Mouse (Mus musculus): ENCODE measurements around the gene Trpc4ap.

The Trpc4ap gene

GRCm38 (mm10) chr2:155694564-155694963 is 2.4 kb upstream of the Trpc4ap start:
- no peak for DNase-seq (ENCODE audit: low read depth, low spot score)

- DNase-seq (ENCODE audit: low read depth, low spot score), result no peak
Observed at GRCm38 (mm10) chr2:155693136-155693535, 952 bp upstream of the Trpc4ap start.

GRCm38 (mm10) chr2:155691336-155691722 is 855 bp downstream of the Trpc4ap start:
- no peak for DNase-seq (ENCODE audit: low read depth, low spot score)

- DNase-seq (ENCODE audit: low read depth, low spot score), result no peak
Observed at GRCm38 (mm10) chr2:155689211-155689610, 3.0 kb downstream of the Trpc4ap start.

GRCm38 (mm10) chr2:155687746-155688145 is 4.4 kb downstream of the Trpc4ap start:
- no peak for DNase-seq (ENCODE audit: low read depth, low spot score)

- no peak for DNase-seq (ENCODE audit: low read depth, low spot score)
Observed at GRCm38 (mm10) chr2:155686572-155686971, 5.6 kb downstream of the Trpc4ap start.

GRCm38 (mm10) chr2:155683821-155684220 is 8.4 kb downstream of the Trpc4ap start:
- no peak for DNase-seq (ENCODE audit: low read depth, low spot score)

GRCm38 (mm10) chr2:155683137-155683536 is 9.0 kb downstream of the Trpc4ap start:
- no peak for DNase-seq (ENCODE audit: low read depth, low spot score)

- DNase-seq (ENCODE audit: low read depth, low spot score), result no peak
Observed at GRCm38 (mm10) chr2:155681874-155682273, 10.3 kb downstream of the Trpc4ap start.

- DNase-seq (ENCODE audit: low read depth, low spot score), result no peak
Observed at GRCm38 (mm10) chr2:155681194-155681593, 11.0 kb downstream of the Trpc4ap start.

- no peak for DNase-seq (ENCODE audit: low read depth, low spot score)
Observed at GRCm38 (mm10) chr2:155680591-155680990, 11.6 kb downstream of the Trpc4ap start.

GRCm38 (mm10) chr2:155679586-155680110 is 12.5 kb downstream of the Trpc4ap start:
- no peak for DNase-seq (ENCODE audit: low read depth, low spot score)

- DNase-seq (ENCODE audit: low read depth, low spot score), result no peak
Observed at GRCm38 (mm10) chr2:155675118-155675517, 17.1 kb downstream of the Trpc4ap start.

GRCm38 (mm10) chr2:155673546-155673945 is 18.6 kb downstream of the Trpc4ap start:
- no peak for DNase-seq (ENCODE audit: low read depth, low spot score)

- no peak for DNase-seq (ENCODE audit: low read depth, low spot score)
Observed at GRCm38 (mm10) chr2:155671236-155671635, 20.9 kb downstream of the Trpc4ap start.

- DNase-seq (ENCODE audit: low read depth, low spot score), result no peak
Observed at GRCm38 (mm10) chr2:155668461-155668860, 23.7 kb downstream of the Trpc4ap start.

- DNase-seq (ENCODE audit: low read depth, low spot score), result no peak
Observed at GRCm38 (mm10) chr2:155667881-155668280, 24.3 kb downstream of the Trpc4ap start.

GRCm38 (mm10) chr2:155663910-155664460 is 28.2 kb downstream of the Trpc4ap start:
- no peak for DNase-seq (ENCODE audit: low read depth, low spot score)

GRCm38 (mm10) chr2:155663097-155663496 is 29.1 kb downstream of the Trpc4ap start:
- DNase-seq (ENCODE audit: low read depth, low spot score), result peak; percentile 9

GRCm38 (mm10) chr2:155662390-155662789 is 29.8 kb downstream of the Trpc4ap start:
- DNase-seq (ENCODE audit: low read depth, low spot score), result no peak

- DNase-seq (ENCODE audit: low read depth, low spot score), result no peak
Observed at GRCm38 (mm10) chr2:155655759-155656372, 36.3 kb downstream of the Trpc4ap start.

- DNase-seq (ENCODE audit: low read depth, low spot score), result no peak
Observed at GRCm38 (mm10) chr2:155652618-155653017, 39.6 kb downstream of the Trpc4ap start.

- no peak for DNase-seq (ENCODE audit: low read depth, low spot score)
Observed at GRCm38 (mm10) chr2:155645746-155646145, 46.4 kb downstream of the Trpc4ap start.

Data from embryo, embryonic 11.5 days (tissue).